Mouse (Mus musculus): ENCODE data around the gene Glis2.

- TF ChIP-seq CTCF (conservative IDR thresholded peaks at IDR 0.05; ENCODE audit: low read length) (no peak), POU5F1 (IDR thresholded peaks at IDR 0.05; ENCODE audit: borderline replicate concordance, low read length) (no peak), NANOG (IDR thresholded peaks at IDR 0.05; ENCODE audit: borderline replicate concordance, low read length) (no peak)
Observed at GRCm38 (mm10) chr16:4658781-4659245, 64.3 kb downstream of the Glis2 start.
